23 mouse cellular contexts compared by ENCODE assay signal in the genomic region with DNA sequence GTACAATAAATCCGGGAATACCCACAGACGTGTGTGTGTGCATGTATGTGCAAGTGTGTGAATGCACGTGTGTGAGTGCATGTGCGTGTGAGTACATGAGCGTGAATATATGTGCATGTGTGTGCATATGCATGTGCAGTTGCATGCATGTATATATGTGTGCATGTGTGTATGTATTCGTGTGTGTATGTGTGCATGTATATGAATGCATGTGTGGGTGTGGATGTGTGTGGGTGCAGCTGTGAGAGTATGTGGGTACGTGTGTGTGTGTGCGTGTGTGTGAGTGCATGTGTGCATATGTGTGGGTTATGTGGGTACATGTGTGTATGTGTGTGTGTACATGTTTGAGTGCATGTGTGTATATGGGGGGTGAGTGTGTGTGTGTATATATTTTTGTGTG. TPM values are rescaled to one million over a fixed set of nuclear protein-coding genes. Genes with fewer than 3 reads are reported as not detected.
DNase-seq lines count a peak whose midpoint lies in the region; ATAC-seq lines count a peak whose summit lies in the region.
"Had no signal": no experiment of that assay in that cellular context is flagged by ENCODE, and none has a peak within 500 bp of the region (broad histone marks: within the 10 kb centered on the region; RNA-seq: fewer than 3 reads in every experiment).

No protein-coding gene starts in this region.

- peaks cover 46% of the 10 kb centered on the region for H3K4me1 ChIP-seq in forebrain, embryonic 12.5 days
- H3K4me1 ChIP-seq in forebrain, embryonic 10.5 days: peaks cover 68% of the 10 kb centered on the region
- peaks cover 40% of the 10 kb centered on the region for H3K4me1 ChIP-seq in hindbrain, embryonic 13.5 days (replicated peaks)
- peaks cover 31% of the 10 kb centered on the region for H3K4me1 ChIP-seq in hindbrain, embryonic 14.5 days (replicated peaks; ENCODE audit: control insufficient read depth, insufficient read depth, low read length)
- peaks cover 31% of the 10 kb centered on the region for H3K4me1 ChIP-seq in midbrain, embryonic 16.5 days (ENCODE audit: control insufficient read depth, insufficient read depth, low read length)
- H3K4me1 ChIP-seq in midbrain, embryonic 14.5 days (ENCODE audit: control insufficient read depth, insufficient read depth, low read length): peaks cover 32% of the 10 kb centered on the region
- H3K4me1 ChIP-seq: embryonic facial prominence, embryonic 15.5 days had no signal

- H3K27ac ChIP-seq in forebrain, embryonic 12.5 days: peak overlapping the region; percentile 65; the same call in 1 of the 2 replicates
- no peak overlapping the region for H3K27ac ChIP-seq in forebrain, embryonic 10.5 days
- peak overlapping the region; percentile 35; the same call in 1 of the 2 replicates for H3K27ac ChIP-seq in hindbrain, embryonic 13.5 days
- H3K27ac ChIP-seq in hindbrain, embryonic 14.5 days: no peak overlapping the region
- H3K27ac ChIP-seq in midbrain, embryonic 16.5 days (ENCODE audit: low read length): peak overlapping the region; percentile 19; the same call in 1 of the 2 replicates
- H3K27ac ChIP-seq in midbrain, embryonic 14.5 days (replicated peaks; ENCODE audit: low read depth, low read length): no peak overlapping the region
- H3K27ac ChIP-seq: embryonic facial prominence, embryonic 12.5 days; embryonic facial prominence, embryonic 15.5 days; intestine, embryonic 15.5 days had no signal

- H3K9ac ChIP-seq in forebrain, embryonic 12.5 days: no peak overlapping the region
- no peak overlapping the region for H3K9ac ChIP-seq in hindbrain, embryonic 13.5 days
- H3K9ac ChIP-seq in hindbrain, embryonic 14.5 days: no peak overlapping the region
- no peak overlapping the region for H3K9ac ChIP-seq in midbrain, embryonic 16.5 days (ENCODE audit: low read depth, low read length)
- no peak overlapping the region for H3K9ac ChIP-seq in midbrain, embryonic 14.5 days (replicated peaks; ENCODE audit: low read length)
- H3K9ac ChIP-seq: embryonic facial prominence, embryonic 12.5 days; embryonic facial prominence, embryonic 15.5 days; forebrain, postnatal 0 days; intestine, embryonic 15.5 days had no signal

- DNase-seq in forebrain, embryonic 10.5 days (ENCODE audit: extremely low spot score, low spot score): no peak
- no peak for DNase-seq in hindbrain, embryonic 14.5 days (ENCODE audit: low spot score)
- DNase-seq in midbrain, embryonic 14.5 days: no peak
- DNase-seq: adrenal gland, adult 2 months; adrenal gland, postnatal 14 days; B cell, adult 2 months; cerebellum, adult 11 months; cerebellum, adult 2 months; cerebellum, adult 9-11 months; cerebellum, postnatal 25 days; forebrain, postnatal 0 days; gastrocnemius, adult 2 months; gastrocnemius, postnatal 14 days; kidney, adult 11 months had no signal

- H3K9me3 ChIP-seq in forebrain, embryonic 12.5 days: no peaks in the 10 kb centered on the region
- H3K9me3 ChIP-seq in forebrain, embryonic 10.5 days: no peaks in the 10 kb centered on the region
- no peaks in the 10 kb centered on the region for H3K9me3 ChIP-seq in hindbrain, embryonic 13.5 days
- H3K9me3 ChIP-seq in hindbrain, embryonic 14.5 days (ENCODE audit: control insufficient read depth, low read length): no peaks in the 10 kb centered on the region
- no peaks in the 10 kb centered on the region for H3K9me3 ChIP-seq in midbrain, embryonic 16.5 days (replicated peaks; ENCODE audit: control insufficient read depth, low read length, poor library complexity, severe bottlenecking)
- no peaks in the 10 kb centered on the region for H3K9me3 ChIP-seq in midbrain, embryonic 14.5 days (ENCODE audit: control insufficient read depth, low read length)
- H3K9me3 ChIP-seq: embryonic facial prominence, embryonic 12.5 days; embryonic facial prominence, embryonic 15.5 days; G1E; intestine, embryonic 15.5 days had no signal

- WGBS in forebrain, embryonic 12.5 days: 86% methylated on average over 8 of the region's 8 CpGs
- 89% methylated on average over 8 of the region's 8 CpGs for WGBS in forebrain, embryonic 10.5 days
- 89% methylated on average over 8 of the region's 8 CpGs for WGBS in hindbrain, embryonic 13.5 days
- WGBS in hindbrain, embryonic 14.5 days: 86% methylated on average over 8 of the region's 8 CpGs
- WGBS in midbrain, embryonic 16.5 days: 82% methylated on average over 8 of the region's 8 CpGs
- WGBS in midbrain, embryonic 14.5 days: 89% methylated on average over 8 of the region's 8 CpGs

- no peaks in the 10 kb centered on the region for H3K36me3 ChIP-seq in forebrain, embryonic 12.5 days (replicated peaks)
- H3K36me3 ChIP-seq in forebrain, embryonic 10.5 days (replicated peaks): no peaks in the 10 kb centered on the region
- no peaks in the 10 kb centered on the region for H3K36me3 ChIP-seq in hindbrain, embryonic 13.5 days
- H3K36me3 ChIP-seq in hindbrain, embryonic 14.5 days (replicated peaks; ENCODE audit: control insufficient read depth, insufficient read depth): no peaks in the 10 kb centered on the region
- no peaks in the 10 kb centered on the region for H3K36me3 ChIP-seq in midbrain, embryonic 16.5 days (ENCODE audit: control insufficient read depth, insufficient read depth, low read length)
- H3K36me3 ChIP-seq in midbrain, embryonic 14.5 days (ENCODE audit: control insufficient read depth, insufficient read depth, low read length): no peaks in the 10 kb centered on the region
- H3K36me3 ChIP-seq: embryonic facial prominence, embryonic 12.5 days; embryonic facial prominence, embryonic 15.5 days; G1E; intestine, embryonic 15.5 days had no signal

- no peak overlapping the region for H3K4me3 ChIP-seq in forebrain, embryonic 12.5 days (replicated peaks)
- H3K4me3 ChIP-seq in forebrain, embryonic 10.5 days: no peak overlapping the region
- H3K4me3 ChIP-seq in hindbrain, embryonic 13.5 days: no peak overlapping the region
- H3K4me3 ChIP-seq in hindbrain, embryonic 14.5 days (replicated peaks; ENCODE audit: low read length): no peak overlapping the region
- H3K4me3 ChIP-seq in midbrain, embryonic 16.5 days (ENCODE audit: low read depth, low read length): no peak overlapping the region
- no peak overlapping the region for H3K4me3 ChIP-seq in midbrain, embryonic 14.5 days (replicated peaks; ENCODE audit: low read depth, low read length)
- H3K4me3 ChIP-seq: embryonic facial prominence, embryonic 12.5 days; embryonic facial prominence, embryonic 15.5 days; gastrocnemius, adult 2 months; intestine, embryonic 15.5 days had no signal

- peaks cover 4% of the 10 kb centered on the region; the same call in 1 of the 2 replicates for H3K27me3 ChIP-seq in forebrain, embryonic 12.5 days
- H3K27me3 ChIP-seq in forebrain, embryonic 10.5 days (ENCODE audit: poor library complexity, severe bottlenecking): peaks cover 18% of the 10 kb centered on the region
- H3K27me3 ChIP-seq in hindbrain, embryonic 13.5 days: peaks cover 20% of the 10 kb centered on the region
- H3K27me3 ChIP-seq in hindbrain, embryonic 14.5 days (ENCODE audit: control insufficient read depth, insufficient read depth, low read length): no peaks in the 10 kb centered on the region
- no peaks in the 10 kb centered on the region for H3K27me3 ChIP-seq in midbrain, embryonic 16.5 days (ENCODE audit: control insufficient read depth, insufficient read depth, low read depth, low read length)
- no peaks in the 10 kb centered on the region; the same call in 1 of the 2 replicates for H3K27me3 ChIP-seq in midbrain, embryonic 14.5 days (ENCODE audit: control insufficient read depth, insufficient read depth, low read length)
- H3K27me3 ChIP-seq: embryonic facial prominence, embryonic 12.5 days; embryonic facial prominence, embryonic 15.5 days; intestine, embryonic 15.5 days had no signal

- H3K4me2 ChIP-seq in forebrain, embryonic 12.5 days: no peak overlapping the region
- H3K4me2 ChIP-seq in hindbrain, embryonic 13.5 days: no peak overlapping the region
- H3K4me2 ChIP-seq in hindbrain, embryonic 14.5 days (replicated peaks): no peak overlapping the region
- no peak overlapping the region for H3K4me2 ChIP-seq in midbrain, embryonic 16.5 days (ENCODE audit: low read length)
- H3K4me2 ChIP-seq in midbrain, embryonic 14.5 days (ENCODE audit: low read length): no peak overlapping the region
- H3K4me2 ChIP-seq: embryonic facial prominence, embryonic 12.5 days; embryonic facial prominence, embryonic 15.5 days; heart, embryonic 11.5 days; intestine, embryonic 15.5 days had no signal

- no peak for ATAC-seq in forebrain, embryonic 12.5 days (ENCODE audit: low FRiP score)
- ATAC-seq in hindbrain, embryonic 13.5 days (ENCODE audit: low FRiP score): no peak
- ATAC-seq in hindbrain, embryonic 14.5 days (ENCODE audit: low FRiP score): no peak
- ATAC-seq in midbrain, embryonic 16.5 days: no peak
- no peak for ATAC-seq in midbrain, embryonic 14.5 days (ENCODE audit: low FRiP score, low TSS enrichment)
- ATAC-seq: forebrain, postnatal 0 days; hindbrain, embryonic 16.5 days; intestine, embryonic 15.5 days had no signal

RNA-seq across cellular contexts. Expression of gene Tmem179, which starts 29.6 kb away (rescaled TPM):
- polyA plus RNA-seq in forebrain, embryonic 12.5 days (2016; fragmentation: Nextera tagmentation; extraction: Ambion mirVana): 10.7 and 11.5 TPM in 2 replicates
- 0.55 and 0.89 TPM in 2 replicates for polyA plus RNA-seq in forebrain, embryonic 10.5 days (2016; fragmentation: Nextera tagmentation; extraction: Ambion mirVana)
- 40.8 and 44.4 TPM in 2 replicates for polyA plus RNA-seq in hindbrain, embryonic 13.5 days (2015; fragmentation: Nextera tagmentation; extraction: Ambion mirVana)
- 64.6 and 72.2 TPM in 2 replicates for polyA plus RNA-seq in hindbrain, embryonic 14.5 days (2014; fragmentation: Nextera tagmentation; extraction: Ambion mirVana)
- polyA plus RNA-seq in midbrain, embryonic 16.5 days (2015; fragmentation: Nextera tagmentation; extraction: Ambion mirVana): 96.8 and 100 TPM in 2 replicates
- 50.7 and 68.6 TPM in 2 replicates for polyA plus RNA-seq in midbrain, embryonic 14.5 days (2014; fragmentation: Nextera tagmentation; extraction: Ambion mirVana)

RNA-seq across cellular contexts. Expression of gene Inf2, which starts 42.5 kb away (rescaled TPM):
- polyA plus RNA-seq in forebrain, embryonic 12.5 days (2016; fragmentation: Nextera tagmentation; extraction: Ambion mirVana): 0.70 and 1.3 TPM in 2 replicates
- 1.1 and 1.3 TPM in 2 replicates for polyA plus RNA-seq in forebrain, embryonic 10.5 days (2016; fragmentation: Nextera tagmentation; extraction: Ambion mirVana)
- 1.1 and 1.6 TPM in 2 replicates for polyA plus RNA-seq in hindbrain, embryonic 13.5 days (2015; fragmentation: Nextera tagmentation; extraction: Ambion mirVana)
- polyA plus RNA-seq in hindbrain, embryonic 14.5 days (2014; fragmentation: Nextera tagmentation; extraction: Ambion mirVana): 1.0 and 1.5 TPM in 2 replicates
- polyA plus RNA-seq in midbrain, embryonic 16.5 days (2015; fragmentation: Nextera tagmentation; extraction: Ambion mirVana): 0.53 and 0.67 TPM in 2 replicates
- 0.89 and 1.6 TPM in 2 replicates for polyA plus RNA-seq in midbrain, embryonic 14.5 days (2014; fragmentation: Nextera tagmentation; extraction: Ambion mirVana)

RNA-seq across cellular contexts. Expression of gene A530016L24Rik, which starts 56.9 kb away (rescaled TPM):
- not detected in 2 replicates for polyA plus RNA-seq in forebrain, embryonic 12.5 days (2016; fragmentation: Nextera tagmentation; extraction: Ambion mirVana)
- not detected in 2 replicates for polyA plus RNA-seq in forebrain, embryonic 10.5 days (2016; fragmentation: Nextera tagmentation; extraction: Ambion mirVana)
- polyA plus RNA-seq in hindbrain, embryonic 13.5 days (2015; fragmentation: Nextera tagmentation; extraction: Ambion mirVana): 0.12 TPM in 1 of 2 replicates, not detected in the other
- 0.18 and 0.19 TPM in 2 replicates for polyA plus RNA-seq in hindbrain, embryonic 14.5 days (2014; fragmentation: Nextera tagmentation; extraction: Ambion mirVana)
- polyA plus RNA-seq in midbrain, embryonic 16.5 days (2015; fragmentation: Nextera tagmentation; extraction: Ambion mirVana): 0.16 and 0.17 TPM in 2 replicates
- 0.12 TPM in 1 of 2 replicates, not detected in the other for polyA plus RNA-seq in midbrain, embryonic 14.5 days (2014; fragmentation: Nextera tagmentation; extraction: Ambion mirVana)
- polyA plus RNA-seq: embryonic facial prominence, embryonic 12.5 days; forebrain, postnatal 0 days; G1E had no signal

Comparison
In these comparisons a context has a peak if more than half of its experiments do, and no peak if none do; other contexts are left out.
1. H3K27ac ChIP-seq: peak in forebrain, embryonic 12.5 days (single experiment), hindbrain, embryonic 13.5 days (single experiment) and midbrain, embryonic 16.5 days (single experiment); none in forebrain, embryonic 10.5 days (single experiment), hindbrain, embryonic 14.5 days (single experiment) and midbrain, embryonic 14.5 days (single experiment).